Mouse (Mus musculus) layer of hippocampus, adult 2 months (tissue): ENCODE measurements around the gene Trpm5. TPM values are rescaled to one million over a fixed set of nuclear protein-coding genes. Genes with fewer than 3 reads are reported as not detected.

ENCODE experiments used
- DNase-seq, 2 experiments: peaks; one replicate each; pipeline ENCODE4 v3.0.0; 2022; ENCODE audit warnings: low spot score in 2 of 2
- H3K27ac ChIP-seq: fragments of 200-600 bp; 2 replicates; pipeline ENCODE4 v1.8.1; 2022
- H3K4me3 ChIP-seq: fragments of 200-600 bp; 2 replicates; pipeline ENCODE4 v1.8.1; 2022; ENCODE audit warnings: mild to moderate bottlenecking
- CTCF ChIP-seq: fragments of 200-600 bp; conservative IDR thresholded peaks from 2 replicates; pipeline ENCODE4 v1.8.1; 2022; ENCODE audit warnings: antibody characterized with exemption, mild to moderate bottlenecking, moderate library complexity
- long read RNA-seq, 2 experiments: library from polyadenylated mRNA; stranded (forward); transcript quantifications; one replicate each; pipeline ENCODE4 v2.0.0; 2021; ENCODE audit warnings: borderline mapping rate in 2 of 2
- total RNA-seq, 2 experiments: library from RNA; stranded (reverse); gene quantifications; 2 replicates each; pipeline ENCODE4 v1.2.3; 2021

The Trpm5 gene
- not detected for total RNA-seq
- long read RNA-seq, experiment 1 = 0 reads
- long read RNA-seq, experiment 2 = 0 reads

DNA sequence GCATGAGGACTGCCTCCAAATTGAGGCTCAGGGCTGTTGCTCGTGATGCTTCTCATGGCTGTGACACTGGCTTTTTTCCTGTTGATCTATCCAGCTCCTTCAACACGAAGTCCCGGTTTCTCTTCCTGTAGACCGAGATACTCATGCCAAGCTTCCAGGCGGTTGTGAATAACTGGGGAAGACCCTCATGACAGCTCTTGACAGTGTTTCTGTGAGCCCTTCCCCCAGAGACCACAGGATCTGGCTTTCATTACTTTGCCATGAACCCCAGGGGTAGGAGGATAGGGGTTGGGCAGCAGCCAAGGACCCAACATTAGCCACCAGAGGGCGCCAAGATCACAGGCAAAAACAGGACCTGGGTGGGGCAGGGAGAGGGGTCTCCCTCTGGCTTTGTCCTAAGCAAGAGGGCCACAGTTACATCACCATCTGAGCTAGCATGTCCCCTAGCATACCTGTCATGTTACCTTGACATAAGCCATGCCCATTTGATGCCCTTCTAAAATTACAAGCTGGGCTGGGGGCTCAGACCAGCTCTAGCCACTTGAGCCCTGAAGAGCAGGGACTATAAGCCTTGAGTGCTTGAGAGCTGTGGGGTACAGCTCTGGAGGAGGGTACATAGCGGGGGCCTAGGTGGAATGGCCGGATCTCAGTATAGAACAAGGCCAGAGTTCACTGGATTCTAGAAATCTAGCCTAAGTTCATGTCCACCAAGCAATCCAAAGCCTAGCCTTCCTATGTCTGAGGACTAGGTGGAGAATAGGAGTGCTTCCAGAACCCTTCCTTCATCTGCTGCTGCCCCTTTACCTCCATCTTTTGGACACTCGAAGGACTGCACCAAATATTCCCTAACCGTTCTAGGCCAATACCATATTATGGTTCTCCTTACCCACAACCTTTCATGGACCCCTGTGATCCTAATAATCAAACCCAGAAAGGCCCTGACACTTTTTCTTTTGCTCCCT, at the start of gene Trpm5:
Gene Trpm5, minus strand, starts transcription at position 51 of the 962 bp plus-strand sequence.
- peak; percentile 39 to 72 for DNase-seq
- H3K4me3 ChIP-seq = no peak within 1 kb of the TSS
- TF ChIP-seq CTCF = peak; percentile 83
- no peak within 1 kb of the TSS for H3K27ac ChIP-seq

DNA sequence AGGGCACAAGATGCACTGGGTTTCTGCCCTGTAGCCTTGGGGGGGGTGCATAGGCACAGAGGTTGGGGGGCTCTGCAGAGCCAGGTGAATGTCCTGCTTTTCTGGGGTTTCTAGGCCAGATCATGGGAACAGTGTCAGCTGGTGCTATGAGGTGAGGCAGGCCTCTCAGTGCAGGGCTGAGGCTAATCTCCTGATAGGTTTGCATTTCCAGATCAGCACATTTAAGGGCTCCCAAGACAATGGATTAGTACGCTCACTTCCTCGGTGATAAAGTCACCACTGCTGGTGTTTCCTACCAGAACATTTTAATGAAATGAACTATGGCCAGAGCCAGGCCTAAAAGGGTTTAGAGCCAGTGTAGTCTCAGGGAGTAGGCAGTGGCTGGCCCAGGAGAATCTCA, 48.2 kb upstream of the Trpm5 start:
- DNase-seq = no peak
- TF ChIP-seq CTCF = no peak
- no peak overlapping the region for H3K4me3 ChIP-seq
- no peak overlapping the region for H3K27ac ChIP-seq

DNA sequence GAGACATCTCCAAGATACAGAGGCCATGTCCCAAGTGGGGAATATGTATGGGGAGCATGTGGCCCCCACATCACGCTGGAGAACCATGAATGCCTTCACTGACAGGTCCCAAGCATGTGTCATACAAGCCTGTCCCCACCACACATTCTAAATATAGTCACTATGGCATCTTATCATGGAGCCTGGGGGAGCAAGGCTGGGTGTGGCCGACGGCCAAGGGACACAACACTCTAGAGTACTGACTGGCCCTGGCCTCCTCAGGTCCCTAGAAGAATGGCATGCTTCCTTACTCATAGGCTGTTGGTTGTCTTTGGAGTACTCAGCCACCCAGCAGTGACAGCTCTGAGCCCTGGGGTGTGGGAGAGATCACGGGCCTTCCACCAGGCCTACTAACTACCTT, 45.5 kb upstream of the Trpm5 start:
- no peak for TF ChIP-seq CTCF
- H3K4me3 ChIP-seq = no peak overlapping the region
- DNase-seq = no peak
- H3K27ac ChIP-seq = no peak overlapping the region

DNA sequence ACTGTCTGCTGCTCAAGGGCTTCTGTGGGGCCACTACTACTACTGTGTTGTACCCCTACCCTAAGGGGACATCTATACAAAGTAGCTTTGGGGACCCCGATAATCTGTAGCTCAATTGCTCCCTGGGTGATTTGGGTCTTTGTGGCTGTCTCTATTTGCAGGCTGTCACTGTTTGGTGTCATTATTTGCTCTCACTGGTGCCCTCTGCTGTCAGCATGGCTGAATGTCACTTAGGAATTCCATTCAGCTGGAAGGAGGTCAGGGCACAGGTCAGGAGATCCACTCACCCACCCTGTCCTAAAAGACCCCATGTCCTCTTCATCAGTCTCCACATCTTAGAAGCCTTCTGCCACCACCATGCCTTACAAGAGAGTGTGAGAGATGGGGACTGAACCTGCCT, 44.3 kb upstream of the Trpm5 start:
- H3K27ac ChIP-seq = no peak overlapping the region
- H3K4me3 ChIP-seq = no peak overlapping the region
- TF ChIP-seq CTCF = peak; percentile 86
- peak; percentile 26 to 61 for DNase-seq

DNA sequence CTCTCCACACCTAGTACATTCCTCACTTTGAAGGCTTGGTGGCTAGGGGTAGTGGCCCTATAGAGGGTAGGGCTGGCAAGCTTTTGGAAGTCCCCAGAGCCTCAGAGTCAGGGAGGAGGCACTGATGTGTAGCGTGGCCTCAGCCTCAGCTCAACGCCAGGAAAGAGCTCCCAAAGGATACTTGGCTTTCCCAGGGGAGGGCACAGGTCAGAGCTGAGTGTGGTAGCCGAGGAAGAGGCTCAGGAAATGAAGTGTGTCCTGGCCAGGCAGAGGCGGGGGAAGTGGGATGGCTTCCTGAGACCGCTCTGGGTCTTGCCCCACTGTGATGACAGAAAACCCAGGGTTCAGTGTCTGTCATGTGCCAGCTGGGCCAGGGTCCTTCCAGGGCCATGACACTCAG, 42.1 kb upstream of the Trpm5 start:
- TF ChIP-seq CTCF = no peak
- DNase-seq = no peak
- H3K27ac ChIP-seq = no peak overlapping the region
- H3K4me3 ChIP-seq = no peak overlapping the region

DNA sequence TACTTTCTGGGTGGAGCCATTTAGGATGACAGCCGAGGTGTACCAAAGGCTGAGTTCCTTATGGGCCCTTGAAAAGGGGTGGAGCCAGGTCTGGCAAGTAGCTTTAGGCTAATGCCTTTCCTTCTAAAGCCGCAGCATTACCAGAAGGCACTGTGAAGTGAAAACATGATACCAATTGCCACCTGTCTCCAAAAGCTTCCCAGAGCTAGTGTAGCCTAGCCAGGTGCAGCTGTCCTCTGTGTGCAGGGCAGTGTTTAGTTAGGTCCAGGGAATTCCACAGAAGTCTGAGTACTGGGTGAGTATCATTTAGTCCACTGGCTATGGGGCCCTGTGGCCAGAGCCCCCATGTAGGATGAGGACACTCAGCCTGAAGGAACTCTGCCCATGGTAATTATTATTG, 41.7 kb upstream of the Trpm5 start:
- no peak for TF ChIP-seq CTCF
- DNase-seq = no peak
- Histone ChIP-seq H3K27ac (no peak overlapping the region), H3K4me3 (no peak overlapping the region)

DNA sequence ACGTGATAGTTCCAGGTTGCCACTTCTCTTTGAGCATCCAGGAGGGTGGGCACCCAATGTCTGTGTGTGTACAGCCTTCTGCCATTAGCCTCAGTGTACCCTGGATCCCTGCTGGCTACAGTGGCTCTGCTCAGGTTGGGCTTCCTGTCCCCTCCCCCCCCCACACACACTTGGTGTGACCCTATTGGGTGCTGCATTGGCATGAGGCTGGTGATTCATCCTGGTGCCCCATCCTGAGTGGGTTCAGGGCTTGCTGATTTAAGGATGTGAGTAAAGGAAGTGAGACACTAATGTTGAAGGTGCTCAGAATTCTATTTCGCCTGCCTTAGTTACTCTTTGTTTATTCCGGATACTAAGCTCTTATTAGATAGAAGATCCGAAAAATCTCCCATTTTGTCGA, 38.4 kb upstream of the Trpm5 start:
- DNase-seq = no peak
- Histone ChIP-seq H3K4me3 (no peak overlapping the region), H3K27ac (no peak overlapping the region)
- no peak for TF ChIP-seq CTCF

DNA sequence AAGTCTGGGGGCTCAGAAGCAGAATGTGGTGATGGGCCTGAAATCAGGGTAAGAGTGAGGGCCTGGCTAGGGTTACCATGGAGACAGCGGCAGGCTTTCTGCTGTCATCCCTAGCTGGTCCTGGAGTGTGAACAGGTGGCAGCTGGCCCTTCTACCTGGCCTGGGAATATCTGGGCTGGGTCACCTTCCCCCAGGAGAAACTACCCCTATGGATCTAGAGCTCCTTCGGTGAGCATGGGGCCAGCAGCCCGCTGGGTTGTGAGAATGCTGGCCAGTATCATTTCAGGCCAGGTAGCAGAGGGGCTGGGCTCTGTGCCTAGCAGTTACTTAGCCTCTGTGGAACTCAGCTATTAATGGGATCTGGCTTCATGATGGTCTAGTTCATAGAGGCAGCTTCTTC, 30.5 kb upstream of the Trpm5 start:
- DNase-seq = no peak
- Histone ChIP-seq H3K27ac (no peak overlapping the region), H3K4me3 (no peak overlapping the region)
- no peak for TF ChIP-seq CTCF

DNA sequence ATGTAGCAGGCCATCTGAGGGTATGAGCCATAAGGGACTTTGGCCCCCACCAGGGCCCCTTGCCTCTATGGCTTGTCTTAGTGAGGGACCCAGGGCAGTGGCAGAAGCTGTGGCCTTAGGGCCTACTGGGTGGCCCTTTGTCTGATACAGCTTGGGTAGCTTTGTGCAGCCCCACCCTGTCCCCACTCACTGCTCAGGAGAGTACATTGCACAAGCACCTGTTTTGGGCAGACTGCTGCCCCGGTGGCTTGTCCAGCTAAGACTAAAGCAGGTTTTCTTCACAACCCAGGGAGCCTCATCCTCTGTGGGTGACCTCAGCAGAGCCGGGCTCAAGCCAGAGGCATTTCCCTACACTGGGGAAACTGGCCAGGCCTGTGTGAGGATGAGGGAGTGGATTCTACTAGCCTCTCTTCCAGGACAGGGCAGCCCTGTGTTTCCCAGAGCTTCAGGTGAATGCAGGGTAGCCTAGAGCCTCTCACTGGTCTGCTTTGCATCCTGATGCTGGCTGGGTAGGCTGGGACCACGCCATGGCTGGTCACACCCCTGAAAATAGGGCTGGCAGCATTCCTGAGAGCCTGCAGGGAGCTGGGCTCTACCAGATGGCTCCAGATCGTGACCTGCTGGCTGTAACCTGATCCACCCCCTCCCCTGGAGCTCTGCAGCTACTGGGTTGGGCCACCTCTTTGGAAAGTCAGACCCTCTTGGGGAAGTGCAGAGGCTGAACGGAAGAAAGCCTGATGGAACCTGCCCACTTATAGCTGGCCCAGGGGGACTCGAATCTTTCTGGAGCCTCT, 29.6 kb upstream of the Trpm5 start:
- Histone ChIP-seq H3K27ac (no peak overlapping the region), H3K4me3 (no peak overlapping the region)
- no peak for TF ChIP-seq CTCF
- no peak for DNase-seq

DNA sequence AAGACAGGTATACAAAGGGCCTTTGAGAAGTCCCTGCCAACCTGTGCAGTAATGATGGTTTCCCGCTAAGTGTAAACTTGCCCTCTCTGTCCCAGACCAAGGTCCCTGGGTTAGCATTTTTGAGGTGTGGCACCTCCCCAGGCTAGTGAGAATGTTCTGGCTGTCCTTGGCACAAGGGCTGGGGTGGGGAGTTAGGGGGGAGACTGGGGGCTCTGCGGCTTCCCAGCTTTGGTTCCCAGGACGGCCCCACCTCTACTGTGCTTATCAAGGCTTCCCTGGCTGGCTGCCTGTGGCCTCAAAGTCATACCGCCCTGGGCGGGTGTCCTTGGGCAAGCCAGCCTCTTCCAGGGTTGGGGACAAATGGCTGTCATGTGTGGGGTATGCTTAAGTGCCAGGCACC, 27.7 kb upstream of the Trpm5 start:
- no peak overlapping the region for H3K4me3 ChIP-seq
- no peak for DNase-seq
- H3K27ac ChIP-seq = no peak overlapping the region
- no peak for TF ChIP-seq CTCF

DNA sequence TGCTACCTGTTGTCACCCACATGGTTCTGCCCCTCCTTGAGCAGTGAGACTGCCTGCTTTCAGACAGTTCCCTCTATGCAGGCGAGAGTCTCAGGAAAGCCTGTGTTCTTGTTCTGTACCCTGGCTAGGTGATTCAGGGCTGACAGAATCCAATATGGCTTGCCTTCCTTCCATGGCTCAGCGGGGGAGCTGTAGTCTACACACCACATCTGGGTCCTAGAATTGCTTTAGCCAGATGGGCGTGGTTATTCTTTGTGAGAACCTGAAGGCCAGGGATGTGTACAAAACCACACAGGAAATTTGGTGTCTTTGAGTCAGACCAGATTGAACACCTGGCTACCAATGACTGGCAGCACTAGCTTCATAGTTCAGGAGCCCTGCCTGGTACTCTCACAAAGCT, 25.4 kb upstream of the Trpm5 start:
- no peak for DNase-seq
- Histone ChIP-seq H3K4me3 (no peak overlapping the region), H3K27ac (no peak overlapping the region)
- TF ChIP-seq CTCF = no peak

DNA sequence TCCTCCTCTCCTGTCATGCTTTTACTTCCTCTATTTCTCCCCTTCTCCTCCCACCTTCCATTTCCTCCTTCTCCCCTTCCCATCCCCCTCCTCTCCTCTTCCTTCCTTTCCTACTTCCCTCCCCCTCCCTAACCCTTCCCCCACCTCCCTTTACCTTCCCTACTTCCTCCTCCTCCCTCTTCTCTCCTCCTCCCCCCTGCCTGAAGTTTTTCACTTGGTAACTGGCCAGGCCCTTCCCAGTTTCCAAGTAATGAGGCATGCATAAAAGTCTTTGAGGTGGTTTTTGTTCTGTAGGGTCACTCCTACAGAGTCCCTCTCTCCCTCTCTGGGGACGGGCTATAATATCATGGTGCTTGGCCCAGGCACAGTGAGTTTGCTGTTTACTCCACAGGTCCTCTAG, 25.0 kb upstream of the Trpm5 start:
- Histone ChIP-seq H3K4me3 (no peak overlapping the region), H3K27ac (no peak overlapping the region)
- no peak for TF ChIP-seq CTCF
- no peak for DNase-seq

DNA sequence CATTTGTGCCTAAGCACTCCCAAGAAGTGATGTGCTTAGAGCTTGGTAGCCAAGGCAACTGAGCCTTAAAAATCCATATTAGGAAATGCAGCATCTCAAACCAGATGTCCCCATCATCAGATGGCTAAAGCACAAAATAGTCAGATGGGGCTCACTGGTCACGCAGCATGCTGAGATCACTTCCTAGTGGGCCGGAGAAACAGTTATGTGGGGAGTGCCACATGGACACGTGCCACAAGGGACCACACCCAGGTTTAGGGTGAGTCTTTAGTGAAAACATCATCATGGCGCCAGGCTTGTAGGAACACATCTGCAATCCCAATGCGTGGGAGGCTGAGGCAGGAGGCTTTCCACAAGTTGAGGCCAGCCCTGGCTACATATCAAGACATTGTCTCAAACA, 22.1 kb upstream of the Trpm5 start:
- H3K27ac ChIP-seq = no peak overlapping the region
- no peak for DNase-seq
- TF ChIP-seq CTCF = no peak

DNA sequence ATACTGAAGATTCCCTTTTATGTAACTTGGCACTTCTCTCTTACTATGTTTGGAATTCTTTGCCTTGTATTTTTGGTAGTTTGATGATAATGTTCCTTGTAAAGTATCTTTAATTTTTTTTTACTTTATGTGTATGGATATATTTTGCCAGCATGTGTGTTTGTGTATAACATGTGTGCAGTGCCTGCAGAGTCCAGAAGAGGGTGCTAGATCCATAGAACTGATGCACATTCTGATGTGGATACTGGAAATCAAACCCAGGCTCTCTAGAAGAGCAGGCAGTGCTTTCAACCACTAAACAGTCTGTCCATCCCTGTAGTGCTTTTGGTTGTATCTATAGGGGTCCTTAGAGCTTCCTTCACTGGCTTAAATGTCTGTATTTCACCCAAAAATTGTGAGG, 20.3 kb upstream of the Trpm5 start:
- DNase-seq = no peak
- Histone ChIP-seq H3K4me3 (no peak overlapping the region), H3K27ac (no peak overlapping the region)
- TF ChIP-seq CTCF = peak; percentile 21; the same call in 1 of the 2 replicates

More for the DNA sequence above, 22.1 kb upstream of the Trpm5 start:
- no peak overlapping the region for H3K4me3 ChIP-seq
